Mouse (Mus musculus) monocyte, adult 2 months (primary cell): ENCODE measurements around the gene Olfr902.
"Not testable (repeated sequence)": the region's sequence is repeated elsewhere in the genome, so short reads cannot be mapped to it uniquely, and the experiment has no call there.

Source experiments
- DNase-seq, 2 experiments: peaks; one replicate each; pipeline ENCODE4 v3.0.0; 2022; ENCODE audit warnings: low spot score in 2 of 2, low read depth in 1 of 2

Olfr902 gene

GRCm38 (mm10) chr9:38447352-38447751 is at the start of gene Olfr902:
TSS of gene Olfr902 (plus strand) at chr9:38447652.
- no peak for DNase-seq

GRCm38 (mm10) chr9:38401398-38401797 is 46.1 kb upstream of the Olfr902 start, which contains the start of gene Olfr147:
TSS of gene Olfr147 (plus strand) at chr9:38401698.
- no peak for DNase-seq

GRCm38 (mm10) chr9:38407502-38407901 is 40.0 kb upstream of the Olfr902 start:
- not testable (repeated sequence) for DNase-seq

GRCm38 (mm10) chr9:38413502-38413901 is 34.0 kb upstream of the Olfr902 start:
- not testable (repeated sequence) for DNase-seq

GRCm38 (mm10) chr9:38423801-38424200 is 23.7 kb upstream of the Olfr902 start:
- no peak for DNase-seq

- no peak for DNase-seq
These were observed 20.4 kb upstream of the Olfr902 start for GRCm38 (mm10) chr9:38427026-38427425.

GRCm38 (mm10) chr9:38429155-38429554 is 18.3 kb upstream of the Olfr902 start, which contains the start of gene Olfr901:
TSS of gene Olfr901 (plus strand) at chr9:38429455.
- no peak for DNase-seq

- DNase-seq = no peak
These were observed 15.4 kb downstream of the Olfr902 start, which contains the start of gene Olfr904 for GRCm38 (mm10) chr9:38462844-38463243. TSS of gene Olfr904 (plus strand) at chr9:38463144.

- no peak for DNase-seq
These were observed 23.4 kb downstream of the Olfr902 start, which contains the start of gene Olfr905 for GRCm38 (mm10) chr9:38470807-38471206. TSS of gene Olfr905 (plus strand) at chr9:38471107.

- no peak for DNase-seq
These were observed 39.3 kb downstream of the Olfr902 start, which contains the start of gene Olfr906 for GRCm38 (mm10) chr9:38486785-38487184. TSS of gene Olfr906 (plus strand) at chr9:38487085.

GRCm38 (mm10) chr9:38495501-38495900 is 48.0 kb downstream of the Olfr902 start, which contains the start of gene Olfr907:
TSS of gene Olfr907 (plus strand) at chr9:38495801.
- DNase-seq = no peak
